Mouse (Mus musculus) left cerebral cortex, adult 8-10 months (tissue): ENCODE results near the gene Map3k13. TPM values are rescaled to one million over a fixed set of nuclear protein-coding genes. Genes with fewer than 3 reads are reported as not detected.
A peak's percentile ranks its signal among the peaks of the same experiment; 100 is the strongest.
"Not testable (repeated sequence)": the region's sequence is repeated elsewhere in the genome, so short reads cannot be mapped to it uniquely, and the experiment has no call there.

Experiments used
- DNase-seq, 2 experiments: peaks; one replicate each; pipeline ENCODE4 v3.0.0; 2022; ENCODE audit warnings: low spot score in 2 of 2
- total RNA-seq, 4 experiments: library from RNA; stranded (reverse); gene quantifications; 2 replicates each; pipeline ENCODE4 v1.2.4; 2022

Gene Map3k13
- total RNA-seq, 4 experiments from 2014 or later: 13.6 to 17.6 (median 15.8) TPM

DNA sequence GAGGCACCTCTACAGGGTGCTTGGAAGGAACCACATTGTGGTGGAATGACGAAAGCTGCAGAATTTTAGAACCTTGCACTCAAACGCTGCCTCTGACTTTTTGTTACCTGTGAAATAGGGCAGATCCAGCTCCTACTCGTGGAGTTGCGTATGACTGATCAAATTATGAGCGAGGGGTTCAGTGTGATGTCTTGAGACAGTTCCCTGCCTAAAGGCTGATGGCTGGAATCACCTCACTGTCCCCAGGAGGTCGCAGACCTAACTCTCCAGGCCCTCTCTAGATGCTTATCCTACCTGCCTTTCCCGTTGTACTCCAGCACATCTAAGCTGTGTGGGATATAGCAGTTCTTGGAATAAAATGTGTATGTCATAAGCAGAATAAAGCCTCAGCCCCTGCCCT is 111.8 kb downstream of the Map3k13 start:
- no peak for DNase-seq

DNA sequence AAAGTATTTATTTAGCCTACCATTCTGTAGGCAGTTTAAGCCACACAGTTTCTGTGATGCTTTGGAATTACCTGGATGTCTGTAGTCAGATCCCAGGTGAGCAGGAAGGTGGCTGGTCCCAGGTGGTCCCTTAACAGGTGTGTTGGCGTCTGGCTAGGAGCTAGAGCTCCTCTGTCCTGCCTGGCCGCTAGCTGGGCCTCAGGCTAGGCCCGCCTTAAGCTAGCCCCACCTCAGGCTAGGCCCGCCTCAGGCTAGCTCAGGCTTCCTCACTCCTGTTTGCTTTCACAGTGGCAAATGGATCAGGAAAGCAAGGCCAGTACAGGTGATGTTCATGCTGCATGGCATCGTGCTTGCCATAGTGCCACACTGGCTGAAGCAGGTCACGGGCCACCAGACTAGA is 112.8 kb downstream of the Map3k13 start:
- no peak for DNase-seq

DNA sequence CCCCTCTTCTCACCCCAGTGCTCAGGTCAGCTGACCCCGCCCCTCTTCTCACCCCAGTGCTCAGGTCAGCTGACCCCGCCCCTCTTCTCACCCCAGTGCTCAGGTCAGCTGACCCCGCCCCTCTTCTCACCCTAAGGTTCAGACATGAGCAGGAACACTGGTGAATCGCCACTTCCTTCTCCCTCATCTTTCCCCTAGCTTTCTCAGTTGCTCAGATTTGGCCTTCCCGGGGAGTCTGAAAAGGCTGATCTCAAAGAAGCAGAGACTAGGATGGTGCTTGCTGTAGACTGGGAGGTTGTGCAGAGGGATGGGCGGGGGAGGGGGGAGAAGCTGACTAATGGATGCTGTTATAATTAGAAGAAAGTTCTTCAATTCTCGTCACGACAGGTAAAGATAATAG is 114.8 kb downstream of the Map3k13 start:
- DNase-seq: not testable (repeated sequence)

DNA sequence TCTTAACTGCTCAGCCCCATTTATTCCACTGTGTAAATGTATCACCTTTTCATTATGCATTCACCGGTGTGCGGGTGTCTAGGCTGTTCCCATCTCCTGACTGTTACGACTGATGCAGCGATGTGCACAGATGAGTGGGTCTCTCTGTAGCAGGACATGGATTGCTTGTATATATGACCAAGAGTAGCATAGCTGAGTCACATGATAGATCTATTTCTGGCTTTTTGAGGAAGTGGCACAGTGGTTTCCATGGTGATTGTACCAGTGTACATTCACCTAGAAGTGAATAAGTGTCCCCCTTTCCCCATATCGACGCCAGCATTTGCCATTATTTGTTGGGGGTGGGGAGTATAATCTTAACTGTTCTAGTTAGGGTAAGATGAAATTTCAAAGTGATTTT is 119.2 kb downstream of the Map3k13 start:
- DNase-seq: no peak

DNA sequence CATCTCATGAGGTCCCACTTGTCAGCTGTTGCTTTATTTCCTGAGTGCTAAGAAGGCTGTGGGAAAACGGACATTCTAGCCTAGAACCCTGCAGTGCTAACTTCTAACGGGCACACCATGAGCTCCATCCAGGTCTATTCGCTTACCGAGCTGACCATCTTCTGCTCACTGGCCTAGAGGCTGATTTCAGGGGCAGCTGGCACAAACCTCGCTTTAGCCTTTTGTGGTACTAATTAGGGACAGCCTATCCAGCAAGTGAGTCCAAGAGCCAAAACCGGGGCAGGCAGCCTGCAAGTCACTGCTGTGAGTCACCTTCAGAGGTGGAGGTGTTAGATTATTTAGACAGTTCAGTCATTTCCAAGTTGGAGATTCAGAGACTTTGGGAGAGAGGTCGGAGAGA is 122.5 kb downstream of the Map3k13 start:
- DNase-seq: no peak

DNA sequence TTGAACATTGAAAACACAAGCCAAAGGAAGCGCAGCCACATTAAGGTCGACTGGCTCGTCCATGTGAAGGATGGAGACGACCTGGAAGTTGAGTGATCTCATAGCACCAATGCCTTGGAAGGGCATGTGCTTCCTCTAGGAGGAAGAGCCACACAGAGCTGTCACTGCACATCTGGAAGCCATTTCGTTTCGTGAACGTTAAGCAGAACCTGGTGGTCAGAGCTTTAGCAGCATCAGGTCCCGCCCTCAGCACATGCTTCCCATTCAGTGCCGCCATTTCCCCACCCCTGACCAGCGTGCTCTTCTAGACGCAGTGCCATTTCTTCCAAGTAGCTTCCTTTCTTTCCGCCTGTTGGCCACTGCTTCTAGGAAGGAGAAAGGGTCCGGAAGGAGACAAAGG is 134.3 kb downstream of the Map3k13 start:
- no peak for DNase-seq

DNA sequence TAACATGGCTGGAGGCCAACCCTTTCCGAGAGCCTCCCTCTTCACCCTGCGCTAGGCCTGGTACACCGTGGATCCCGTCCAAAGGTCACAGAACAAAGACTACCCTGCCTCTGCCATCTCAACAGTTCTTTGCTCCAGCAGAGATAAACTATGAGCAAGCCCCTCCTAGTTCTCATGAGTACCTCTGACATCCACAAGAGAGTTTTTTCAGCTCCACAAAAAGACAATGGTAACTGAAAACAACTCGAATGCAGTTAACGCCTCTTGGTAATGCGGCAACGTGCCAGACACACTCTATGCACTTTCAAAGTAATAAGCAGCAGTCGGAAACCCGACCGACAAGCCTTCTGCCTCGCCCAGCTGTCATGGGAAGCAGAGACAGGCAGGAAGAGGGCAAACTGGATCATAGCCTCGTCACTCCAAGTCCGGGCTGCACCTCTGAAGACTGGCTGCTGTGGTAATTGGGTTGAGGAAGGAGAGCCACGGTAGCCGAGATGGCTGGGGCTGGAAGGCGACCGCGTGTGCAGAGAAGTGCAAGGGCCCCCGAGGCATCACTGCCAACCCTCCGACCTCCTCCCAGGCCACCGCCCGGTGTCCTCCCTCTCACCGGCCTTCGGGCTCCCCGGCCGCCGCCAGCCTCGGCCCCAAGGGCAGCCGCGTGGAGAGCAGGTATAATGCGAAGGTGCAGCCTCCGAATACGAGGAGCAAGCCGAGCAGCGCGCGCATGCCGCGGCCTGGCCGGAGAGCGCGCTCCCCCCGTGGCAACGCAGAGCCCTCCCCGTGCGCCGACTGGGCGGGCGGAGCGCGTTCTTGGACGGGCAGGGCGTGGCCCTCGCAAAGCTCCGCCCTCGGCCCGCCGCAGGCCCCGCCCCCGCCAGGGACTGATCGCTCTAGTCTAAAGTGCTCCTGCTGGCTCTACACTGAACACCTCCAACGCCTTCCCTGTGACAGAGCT is 152.9 kb downstream of the Map3k13 start, which contains the start of gene Tmem41a:
Tmem41a (minus strand) TSS at position 792 of the 955 bp plus-strand sequence.
- peak; percentile 68 to 86 for DNase-seq

DNA sequence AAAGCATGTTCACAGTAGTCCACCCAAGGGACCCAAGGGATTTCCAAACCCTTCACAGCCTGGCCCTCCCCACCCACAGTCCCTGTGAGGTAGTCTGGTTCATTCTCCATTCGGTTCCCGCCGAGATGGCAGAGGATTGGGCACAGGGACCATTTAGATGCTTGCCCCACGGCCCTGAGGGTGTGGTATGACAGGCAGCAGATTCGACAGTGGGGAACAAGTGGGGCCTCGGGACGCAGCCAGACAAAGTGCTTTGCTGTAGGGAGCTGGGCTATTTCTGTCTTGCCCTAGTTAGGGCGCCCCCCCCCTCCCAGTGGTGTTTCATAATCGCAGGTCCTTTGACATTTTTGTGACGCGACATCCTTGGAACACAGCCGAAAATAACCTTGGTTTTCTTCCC is 161.4 kb downstream of the Map3k13 start:
- no peak for DNase-seq

DNA sequence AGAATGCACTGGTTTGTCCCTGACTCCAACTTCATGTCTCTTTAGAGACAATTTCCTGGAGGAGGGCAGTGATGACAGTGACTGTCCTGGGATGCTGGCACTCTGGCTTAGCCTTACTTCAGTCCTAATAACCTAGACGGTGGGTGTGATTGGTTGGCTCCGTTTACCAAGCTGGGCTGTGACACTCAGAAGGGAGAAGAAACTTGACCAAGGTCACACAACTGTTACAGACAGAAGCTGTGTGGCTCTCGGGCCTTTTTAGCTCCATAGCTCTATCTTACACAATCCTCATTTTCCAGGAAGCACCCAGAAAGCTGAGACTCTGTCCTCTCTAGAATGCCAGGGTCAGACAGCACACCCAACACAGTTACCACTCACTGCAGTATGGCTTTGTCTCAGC is 171.4 kb downstream of the Map3k13 start:
- no peak for DNase-seq

DNA sequence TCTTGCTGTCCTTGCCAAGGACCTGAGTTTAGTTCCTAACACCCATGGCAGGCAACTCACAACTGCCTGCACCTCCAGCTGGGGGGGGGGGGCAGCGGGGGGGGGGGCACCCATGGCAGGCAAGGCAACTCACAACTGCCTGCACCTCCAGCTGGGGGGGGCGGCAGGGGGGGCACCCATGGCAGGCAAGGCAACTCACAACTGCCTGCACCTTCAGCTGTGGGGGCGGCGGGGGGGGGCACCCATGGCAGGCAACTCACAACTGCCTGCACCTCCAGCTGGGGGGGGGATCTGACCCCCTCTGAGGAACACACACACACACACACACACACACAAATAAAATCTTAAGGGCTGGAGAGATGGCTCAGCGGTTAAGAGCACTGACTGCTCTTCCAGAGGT is 175.7 kb downstream of the Map3k13 start:
- DNase-seq: no peak

DNA sequence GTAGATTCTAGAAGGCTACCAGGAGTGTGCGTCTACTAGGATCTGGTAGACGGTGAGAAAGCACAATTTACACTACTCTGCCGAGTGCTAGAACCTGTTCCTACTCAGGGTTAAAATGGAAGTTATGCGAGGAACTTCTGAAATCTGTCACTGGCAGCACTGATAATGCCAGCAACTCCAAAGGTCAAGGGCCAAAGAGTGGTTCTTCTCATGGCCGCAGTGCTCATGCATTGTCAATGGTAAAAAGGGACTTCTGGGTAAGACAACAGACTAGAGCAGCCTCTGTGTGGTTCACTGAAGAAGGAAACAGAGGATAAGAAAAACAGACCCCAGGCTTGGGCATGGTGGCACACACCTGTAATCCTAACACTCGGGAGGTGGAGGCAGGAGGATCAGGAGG is 176.4 kb downstream of the Map3k13 start:
- no peak for DNase-seq

DNA sequence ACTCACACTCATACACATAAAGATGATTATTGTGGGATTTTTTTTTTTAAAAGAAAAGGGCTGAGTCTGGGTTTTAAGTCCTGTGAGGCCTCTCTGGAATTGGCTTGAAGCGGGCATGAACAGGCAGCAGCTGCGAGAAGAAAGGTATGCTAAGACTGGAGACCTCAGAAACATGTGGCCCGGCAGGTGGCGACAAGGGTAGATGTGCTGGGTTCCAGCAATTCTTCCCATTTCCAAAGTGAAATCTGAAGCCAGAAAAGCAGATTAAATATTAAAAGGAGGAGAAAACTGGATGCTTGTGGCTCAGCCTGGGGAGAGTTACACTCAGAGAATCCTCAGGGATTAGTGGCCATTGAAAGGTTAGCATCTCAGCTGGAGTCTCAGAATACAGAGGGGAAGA is 177.3 kb downstream of the Map3k13 start:
- DNase-seq: no peak

DNA sequence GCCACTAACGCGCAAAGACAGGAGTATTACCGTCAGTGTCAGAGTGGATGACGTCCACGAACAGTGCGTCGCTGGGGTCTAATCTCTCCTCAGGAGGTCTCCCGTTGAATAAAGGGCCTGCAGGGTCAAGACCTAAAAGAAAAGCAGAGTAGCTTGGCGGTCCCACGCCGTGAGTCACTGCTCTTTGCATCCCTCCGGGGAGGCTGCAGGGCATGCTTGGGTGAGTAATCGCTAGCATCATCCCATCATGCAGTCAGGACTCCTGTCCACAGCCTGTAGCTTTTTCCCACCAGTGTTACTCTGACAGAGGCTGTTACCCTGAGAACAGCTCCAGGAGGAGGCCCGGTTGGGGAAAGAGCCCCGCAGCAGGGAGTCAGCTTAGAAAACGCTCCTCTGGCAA is 182.1 kb downstream of the Map3k13 start:
- no peak for DNase-seq

DNA sequence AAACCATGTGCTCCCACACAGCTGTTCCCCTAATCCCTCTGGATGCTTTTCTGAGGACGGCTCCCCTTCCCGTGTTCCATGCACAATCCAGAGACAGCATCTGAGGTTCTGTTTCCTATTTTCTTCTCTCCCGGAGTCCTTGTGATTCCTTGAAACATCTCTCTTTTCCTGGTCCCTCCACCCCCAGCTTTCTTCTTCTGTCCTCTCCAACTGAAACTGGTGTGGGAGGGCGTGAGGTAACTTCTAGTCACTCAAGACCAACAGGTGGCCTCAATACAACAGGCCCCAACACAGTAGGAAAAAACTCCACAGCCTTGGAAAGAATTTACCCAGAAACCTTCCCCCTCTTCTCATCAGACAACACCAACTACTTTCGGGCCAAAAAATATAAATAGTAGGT is 183.2 kb downstream of the Map3k13 start:
- DNase-seq: no peak

Other genes starting within 250 kb of the Map3k13 start
- 10 to 100 TPM; 44.7 to 57.0 (median 53.9) TPM for gene 2510009E07Rik, start 99.7 kb upstream of the Map3k13 start, total RNA-seq
- gene Ehhadh, start 6.5 kb upstream of the Map3k13 start, total RNA-seq: 1 to 10 TPM; 2.4 to 3.3 (median 2.6) TPM
- gene Tmem41a, start 153.2 kb downstream of the Map3k13 start, total RNA-seq: 10 to 100 TPM; 18.0 to 19.6 (median 18.8) TPM
- gene Liph, start 201.3 kb downstream of the Map3k13 start, total RNA-seq: 1 to 10 TPM in 2 of 4 experiments, under 1 TPM in 2; 0.41 to 1.3 (median 0.86) TPM
- gene Senp2, start 215.1 kb downstream of the Map3k13 start, total RNA-seq: 100 to 1,000 TPM in 1 of 4 experiments, 10 to 100 TPM in 3; 89.7 to 101 (median 95.2) TPM